Mouse (Mus musculus) CH12.LX (cell line): ENCODE results near the gene Smg9.
A peak's percentile ranks its signal among the peaks of the same experiment; 100 is the strongest.

Experiments used
- CTCF ChIP-seq, 2 experiments: IDR thresholded peaks in 1 of 2; conservative IDR thresholded peaks in 1 of 2; 2 replicates each; pipeline ENCODE4 v1.5.1; 2011 to 2012; ENCODE audit warnings: low read depth in 2 of 2, low read length in 2 of 2, improper control_type of control experiment in 1 of 2, inconsistent platforms in 1 of 2, mild to moderate bottlenecking in 1 of 2, moderate library complexity in 1 of 2
- EP300 ChIP-seq: IDR thresholded peaks from 2 replicates; pipeline ENCODE4 v1.6.1; 2011; ENCODE audit warnings: low read length, improper control_type of control experiment
- ETS1 ChIP-seq: conservative IDR thresholded peaks from 2 replicates; pipeline ENCODE4 v1.6.1; 2012; ENCODE audit warnings: low read depth, mild to moderate bottlenecking, inconsistent platforms, low read length, improper control_type of control experiment, moderate library complexity
- POLR2AphosphoS2 ChIP-seq: IDR thresholded peaks from 2 replicates; pipeline ENCODE4 v1.6.1; 2011; ENCODE audit warnings: low read depth, low read length, improper control_type of control experiment
- ZC3H11A ChIP-seq: IDR thresholded peaks from 2 replicates; pipeline ENCODE4 v1.6.1; 2012; ENCODE audit warnings: low read depth, mild to moderate bottlenecking, inconsistent platforms, low read length, improper control_type of control experiment

GRCm38 (mm10) chr7:24445266-24445926 lies 46.0 kb downstream of the Smg9 start:
- TF ChIP-seq ETS1, result peak; percentile 78
- TF ChIP-seq ZC3H11A, result no peak
- no peak for TF ChIP-seq CTCF (conservative IDR thresholded peaks at IDR 0.05 in 1 of 2, IDR thresholded peaks at IDR 0.05 in 1 of 2; ENCODE audit: low read depth in 2 of 2, low read length in 2 of 2)
- no peak for TF ChIP-seq POLR2AphosphoS2
- TF ChIP-seq EP300, result peak; percentile 84
